Mouse (Mus musculus) E14TG2a.4 (cell line): ENCODE results near the gene Bid.

Experiments
- H3K27me3 ChIP-seq: 2 replicates; pipeline ENCODE4 v1.6.1; 2014; ENCODE audit warnings: low read length, control low read depth; ENCODE audit not compliant: insufficient read depth
- H3K36me3 ChIP-seq: 2 replicates; pipeline ENCODE4 v1.6.1; 2014; ENCODE audit warnings: low read length, control low read depth; ENCODE audit not compliant: insufficient read depth
- H3K4me1 ChIP-seq: replicated peaks from 2 replicates; pipeline ENCODE4 v1.6.1; 2014; ENCODE audit warnings: low read depth, low read length, control low read depth
- H3K4me3 ChIP-seq: replicated peaks from 2 replicates; pipeline ENCODE4 v1.5.1; 2014; ENCODE audit warnings: mild to moderate bottlenecking, low read length
- H3K9me3 ChIP-seq: 2 replicates; pipeline ENCODE4 v1.6.1; 2014; ENCODE audit warnings: low read length, control low read depth
- CTCF ChIP-seq: conservative IDR thresholded peaks from 2 replicates; pipeline ENCODE4 v1.5.1; 2014; ENCODE audit warnings: low read length
- NANOG ChIP-seq: IDR thresholded peaks from 2 replicates; pipeline ENCODE4 v1.6.1; 2014; ENCODE audit warnings: borderline replicate concordance, low read length, mixed read lengths
- POU5F1 ChIP-seq: IDR thresholded peaks from 2 replicates; pipeline ENCODE4 v1.6.1; 2014; ENCODE audit warnings: low read length, borderline replicate concordance

Bid gene

GRCm38 (mm10) chr6:120916074-120916971 lies at the start of gene Bid:
Gene Bid (minus strand): TSS chr6:120916853.
- TF ChIP-seq NANOG (no peak), CTCF (no peak), POU5F1 (no peak)
- Histone ChIP-seq H3K4me1 (peaks cover 53% of the 10 kb centered on the region), H3K4me3 (peak within 1 kb of the TSS; percentile 91), H3K36me3 (peaks cover 33% of the 10 kb centered on the region), H3K9me3 (no peaks in the 10 kb centered on the region), H3K27me3 (peaks cover 4% of the 10 kb centered on the region; the same call in 1 of the 2 replicates)

- Histone ChIP-seq H3K4me1 (peaks cover 7% of the 10 kb centered on the region; the same call in 1 of the 2 replicates), H3K9me3 (no peaks in the 10 kb centered on the region), H3K36me3 (0 out of 2 replicates have a peak, but pooled peaks cover 10% of the 10 kb centered on the region), H3K4me3 (no peak overlapping the region), H3K27me3 (no peaks in the 10 kb centered on the region)
- TF ChIP-seq NANOG, result no peak
- TF ChIP-seq POU5F1, result no peak
- TF ChIP-seq CTCF, result no peak
These were observed 49.2 kb upstream of the Bid start for GRCm38 (mm10) chr6:120965814-120966213.

- H3K27me3 ChIP-seq, result no peaks in the 10 kb centered on the region
- H3K9me3 ChIP-seq, result no peaks in the 10 kb centered on the region
- H3K4me3 ChIP-seq, result no peak overlapping the region
- H3K4me1 ChIP-seq, result peaks cover 12% of the 10 kb centered on the region; the same call in 1 of the 2 replicates
- H3K36me3 ChIP-seq, result peaks cover 9% of the 10 kb centered on the region; the same call in 1 of the 2 replicates
- TF ChIP-seq POU5F1 (no peak), CTCF (no peak), NANOG (no peak)
These were observed 47.5 kb upstream of the Bid start for GRCm38 (mm10) chr6:120964179-120964578.

- H3K4me3 ChIP-seq, result no peak overlapping the region
- peaks cover 30% of the 10 kb centered on the region for H3K4me1 ChIP-seq
- TF ChIP-seq CTCF (no peak), POU5F1 (no peak), NANOG (no peak)
- H3K36me3 ChIP-seq, result peaks cover 28% of the 10 kb centered on the region
- no peaks in the 10 kb centered on the region for H3K27me3 ChIP-seq
- H3K9me3 ChIP-seq, result no peaks in the 10 kb centered on the region
These were observed 43.8 kb upstream of the Bid start for GRCm38 (mm10) chr6:120960338-120961030.

- H3K4me3 ChIP-seq, result no peak overlapping the region
- no peaks in the 10 kb centered on the region for H3K9me3 ChIP-seq
- H3K4me1 ChIP-seq, result peaks cover 30% of the 10 kb centered on the region
- H3K36me3 ChIP-seq, result peaks cover 37% of the 10 kb centered on the region
- no peaks in the 10 kb centered on the region for H3K27me3 ChIP-seq
- no peak for TF ChIP-seq CTCF
These were observed 40.7 kb upstream of the Bid start for GRCm38 (mm10) chr6:120957331-120957730.

GRCm38 (mm10) chr6:120956259-120957161 lies 39.9 kb upstream of the Bid start:
- Histone ChIP-seq H3K36me3 (peaks cover 42% of the 10 kb centered on the region), H3K4me1 (peaks cover 30% of the 10 kb centered on the region), H3K27me3 (no peaks in the 10 kb centered on the region), H3K9me3 (no peaks in the 10 kb centered on the region), H3K4me3 (no peak overlapping the region)
- no peak for TF ChIP-seq NANOG
- TF ChIP-seq POU5F1, result no peak
- no peak for TF ChIP-seq CTCF

GRCm38 (mm10) chr6:120955215-120955614 lies 38.6 kb upstream of the Bid start:
- H3K9me3 ChIP-seq, result no peaks in the 10 kb centered on the region
- H3K27me3 ChIP-seq, result no peaks in the 10 kb centered on the region
- TF ChIP-seq CTCF (no peak), NANOG (no peak), POU5F1 (no peak)
- no peak overlapping the region for H3K4me3 ChIP-seq
- peaks cover 28% of the 10 kb centered on the region for H3K4me1 ChIP-seq
- H3K36me3 ChIP-seq, result peaks cover 40% of the 10 kb centered on the region

GRCm38 (mm10) chr6:120954241-120954640 lies 37.6 kb upstream of the Bid start:
- peaks cover 50% of the 10 kb centered on the region for H3K36me3 ChIP-seq
- TF ChIP-seq NANOG (no peak), CTCF (no peak), POU5F1 (no peak)
- peaks cover 19% of the 10 kb centered on the region for H3K4me1 ChIP-seq
- H3K9me3 ChIP-seq, result no peaks in the 10 kb centered on the region
- H3K4me3 ChIP-seq, result no peak overlapping the region
- no peaks in the 10 kb centered on the region for H3K27me3 ChIP-seq
